Mouse (Mus musculus) cerebellum, adult 8-10 months (tissue): ENCODE data around the gene Dnm1.
A peak's percentile ranks its signal among the peaks of the same experiment; 100 is the strongest.

Experiments used
- DNase-seq: peaks from one replicate; pipeline ENCODE4 v3.0.0; 2022

The Dnm1 gene

DNA sequence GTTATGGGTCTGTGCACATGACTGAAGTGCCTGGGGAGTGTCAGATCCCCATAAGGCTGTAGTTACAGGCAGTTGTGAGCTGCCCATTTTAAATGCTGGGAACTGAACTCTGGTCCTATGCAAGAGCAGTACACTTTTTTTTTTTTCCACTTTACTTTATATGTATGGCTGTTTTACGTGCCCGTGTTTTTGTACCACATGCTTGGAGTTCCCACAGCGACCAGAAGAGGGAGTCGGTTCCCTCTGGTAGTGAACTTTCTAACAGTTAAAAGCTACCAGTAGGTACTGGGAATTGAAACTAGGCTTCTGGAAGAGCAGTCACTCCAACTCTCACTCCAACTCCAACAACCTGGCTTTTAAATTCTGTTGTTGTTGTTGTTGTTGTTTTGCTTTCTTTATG lies 92.5 kb downstream of the Dnm1 start:
- peak; percentile 45 for DNase-seq

DNA sequence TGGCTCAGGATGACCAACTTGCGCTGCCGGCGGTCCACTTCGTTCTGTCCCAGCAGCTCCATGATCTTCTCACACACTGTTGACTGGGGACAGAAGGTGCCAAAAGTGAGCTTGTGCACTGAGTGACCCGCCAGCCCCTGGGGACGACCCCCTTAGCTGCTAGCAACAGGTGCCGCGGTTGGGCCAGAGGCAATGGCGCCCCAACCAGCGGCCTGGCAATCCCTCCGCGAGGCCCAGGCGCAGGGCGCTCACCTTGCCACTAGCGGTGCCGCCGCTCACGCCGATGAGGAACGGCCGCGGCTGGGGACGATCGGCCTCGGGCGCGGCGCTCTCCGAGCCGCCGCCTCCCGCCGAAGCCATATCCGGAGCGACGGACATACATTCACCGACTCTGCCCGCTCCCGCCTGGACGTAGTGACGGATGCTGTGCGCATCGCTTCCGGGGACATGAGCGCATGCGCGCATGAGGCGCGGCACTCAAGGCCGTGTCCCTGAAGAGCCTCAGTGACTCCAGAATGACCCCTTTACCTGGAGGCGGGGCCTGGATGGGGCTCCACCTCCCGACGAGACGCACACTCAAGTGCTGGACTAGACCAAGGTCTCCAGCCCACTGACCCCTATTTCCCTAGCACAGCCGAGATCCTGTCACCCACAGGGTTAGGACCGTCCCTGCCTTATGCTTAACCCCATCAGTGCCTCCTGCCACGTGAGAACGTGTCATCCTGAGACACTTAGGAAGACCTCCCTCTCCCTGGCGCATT lies 93.3 kb downstream of the Dnm1 start, which contains the start of gene Uck1:
TSS of gene Uck1 (minus strand) at position 503 of the 761 bp plus-strand sequence.
- peak; percentile 89 for DNase-seq

DNA sequence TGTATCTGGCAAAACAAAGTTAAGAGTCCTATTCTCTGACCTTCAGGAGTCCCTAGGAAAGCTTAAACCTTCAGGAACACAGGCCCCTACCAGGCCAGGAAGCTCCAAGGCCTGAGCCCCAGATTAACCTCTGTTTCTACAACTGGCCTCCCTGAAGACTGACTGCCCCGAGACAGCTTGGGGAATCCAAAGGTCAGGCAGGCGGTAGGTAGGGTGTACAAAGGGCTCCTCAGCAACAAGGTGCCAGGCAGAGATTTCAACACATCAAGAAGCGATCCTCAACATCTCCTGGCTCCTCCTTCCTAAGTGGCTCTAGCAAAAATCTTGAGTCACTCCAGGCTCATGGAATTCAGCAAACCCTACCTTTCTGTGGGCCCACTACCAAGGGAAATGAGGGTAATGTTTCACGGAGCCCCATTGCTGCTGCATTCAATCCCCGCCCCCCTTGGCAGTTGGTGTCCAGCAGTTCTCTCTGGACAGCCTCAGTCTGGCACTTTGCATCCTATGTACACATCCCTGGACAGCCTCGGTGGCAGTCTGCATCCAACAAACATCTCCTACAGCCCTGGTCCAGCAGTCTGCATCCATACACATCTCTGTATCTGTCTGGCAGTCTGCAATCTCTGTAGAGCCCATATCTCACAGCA lies 94.1 kb downstream of the Dnm1 start:
- DNase-seq: no peak
